Mouse (Mus musculus): ENCODE data around the gene Abhd14a.

DNA sequence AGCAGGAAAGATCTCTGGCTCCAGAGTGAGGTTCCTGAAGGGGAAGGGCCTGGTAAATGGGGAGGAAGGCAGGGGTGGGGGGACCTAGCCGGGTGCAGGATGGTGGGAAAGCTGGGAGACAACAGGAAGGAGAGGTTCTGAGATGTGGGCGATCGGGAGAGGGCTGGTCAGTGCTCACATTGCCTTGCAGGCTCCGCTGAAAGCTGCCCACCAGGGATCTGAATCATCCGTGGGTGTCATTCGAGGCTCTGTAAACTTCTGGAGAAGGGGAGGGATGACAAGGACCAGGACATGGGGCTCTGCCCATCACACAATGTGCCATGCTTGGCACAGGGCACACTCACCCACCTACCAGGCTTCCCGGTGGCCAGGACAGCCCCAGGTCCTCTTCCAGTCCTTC lies 14.1 kb downstream of the Abhd14a start:
- TF ChIP-seq GATA1 (IDR thresholded peaks at IDR 0.05; ENCODE audit: borderline replicate concordance, low read length) = no peak
- TF ChIP-seq FLI1 (IDR thresholded peaks at IDR 0.05; ENCODE audit: low read length) = no peak
